Mouse (Mus musculus): ENCODE measurements around the gene Acsm4.
"Not testable (repeated sequence)": the region's sequence is repeated elsewhere in the genome, so short reads cannot be mapped to it uniquely, and the experiment has no call there.

Acsm4 gene

GRCm38 (mm10) chr7:119689726-119690125, at the start of gene Acsm4:
Gene Acsm4 (plus strand): TSS chr7:119690026.
- DNase-seq (ENCODE audit: low spot score), result no peak

GRCm38 (mm10) chr7:119642307-119642706, 47.5 kb upstream of the Acsm4 start:
- DNase-seq (ENCODE audit: low spot score), result no peak

- no peak for DNase-seq (ENCODE audit: low spot score)
Measured at GRCm38 (mm10) chr7:119667893-119668292, 21.9 kb upstream of the Acsm4 start.

GRCm38 (mm10) chr7:119670395-119670794, 19.4 kb upstream of the Acsm4 start:
- no peak for DNase-seq (ENCODE audit: low spot score)

- no peak for DNase-seq (ENCODE audit: low spot score)
Measured at GRCm38 (mm10) chr7:119670925-119671324, 18.9 kb upstream of the Acsm4 start.

- DNase-seq (ENCODE audit: low spot score), result peak; percentile 37
Measured at GRCm38 (mm10) chr7:119673465-119673864, 16.4 kb upstream of the Acsm4 start.

- no peak for DNase-seq (ENCODE audit: low spot score)
Measured at GRCm38 (mm10) chr7:119680107-119680506, 9.7 kb upstream of the Acsm4 start.

- no peak for DNase-seq (ENCODE audit: low spot score)
Measured at GRCm38 (mm10) chr7:119682699-119683098, 7.1 kb upstream of the Acsm4 start.

GRCm38 (mm10) chr7:119692302-119692701, 2.5 kb downstream of the Acsm4 start:
- no peak for DNase-seq (ENCODE audit: low spot score)

GRCm38 (mm10) chr7:119694926-119695325, 5.1 kb downstream of the Acsm4 start:
- DNase-seq (ENCODE audit: low spot score), result no peak

GRCm38 (mm10) chr7:119714111-119714510, 24.3 kb downstream of the Acsm4 start:
- DNase-seq (ENCODE audit: low spot score), result no peak

- DNase-seq (ENCODE audit: low spot score), result peak; percentile 90
Measured at GRCm38 (mm10) chr7:119720253-119720946, 30.6 kb downstream of the Acsm4 start, which contains the start of gene Thumpd1. Gene Thumpd1 (minus strand): TSS chr7:119720798.

- no peak for DNase-seq (ENCODE audit: low spot score)
Measured at GRCm38 (mm10) chr7:119720947-119721310, 31.1 kb downstream of the Acsm4 start.

- no peak for DNase-seq (ENCODE audit: low spot score)
Measured at GRCm38 (mm10) chr7:119727621-119728020, 37.8 kb downstream of the Acsm4 start.

GRCm38 (mm10) chr7:119731262-119731661, 41.4 kb downstream of the Acsm4 start:
- DNase-seq (ENCODE audit: low spot score), result not testable (repeated sequence)

GRCm38 (mm10) chr7:119738877-119739276, 49.1 kb downstream of the Acsm4 start:
- no peak for DNase-seq (ENCODE audit: low spot score)

- not testable (repeated sequence) for DNase-seq (ENCODE audit: low spot score)
Measured at GRCm38 (mm10) chr7:119739798-119740468, 50.1 kb downstream of the Acsm4 start.

GRCm38 (mm10) chr7:119744321-119744720, 54.5 kb downstream of the Acsm4 start:
- DNase-seq (ENCODE audit: low spot score), result no peak

- DNase-seq (ENCODE audit: low spot score), result no peak
Measured at GRCm38 (mm10) chr7:119745869-119746268, 56.0 kb downstream of the Acsm4 start.

- DNase-seq (ENCODE audit: low spot score), result no peak
Measured at GRCm38 (mm10) chr7:119748761-119749160, 58.9 kb downstream of the Acsm4 start.

GRCm38 (mm10) chr7:119749942-119750341, 60.1 kb downstream of the Acsm4 start:
- DNase-seq (ENCODE audit: low spot score), result no peak

GRCm38 (mm10) chr7:119753696-119754095, 63.9 kb downstream of the Acsm4 start:
- no peak for DNase-seq (ENCODE audit: low spot score)

GRCm38 (mm10) chr7:119760527-119760951, 70.7 kb downstream of the Acsm4 start, which contains the start of gene Acsm3:
Gene Acsm3 (plus strand): TSS chr7:119760923.
- no peak for DNase-seq (ENCODE audit: low spot score)
